Mouse (Mus musculus): ENCODE results near the gene Ccdc102a.

GRCm38 (mm10) chr8:94964828-94965227, 46.9 kb upstream of the Ccdc102a start:
- TF ChIP-seq GATA1 (IDR thresholded peaks at IDR 0.05; ENCODE audit: low read length) (peak; percentile 78), TAL1 (IDR thresholded peaks at IDR 0.05; ENCODE audit: low read length) (peak; percentile 66)
